Comparison of ENCODE assay signal across 26 mouse cellular contexts in genomic region chr2:29784290-29784689, GRCm38 (mm10). TPM values are rescaled to one million over a fixed set of nuclear protein-coding genes. Genes with fewer than 3 reads are reported as not detected.
"Had no signal": no experiment of that assay in that cellular context is flagged by ENCODE, and none has a peak within 500 bp of the region (broad histone marks: within the 10 kb centered on the region; RNA-seq: fewer than 3 reads in every experiment).

No protein-coding gene starts in this region.

- H3K9me3 ChIP-seq: liver, embryonic 15.5 days; stomach, embryonic 15.5 days had no signal

- H3K4me2 ChIP-seq: limb, embryonic 13.5 days; liver, embryonic 12.5 days; liver, embryonic 15.5 days; midbrain, embryonic 11.5 days; stomach, embryonic 15.5 days had no signal

- DNase-seq: kidney, adult 18-20 months; kidney, adult 9 months; kidney, postnatal 14 days; layer of hippocampus, adult 9-11 months; liver; midbrain, embryonic 14.5 days; retina, postnatal 1 day; right cerebral cortex, postnatal 25 days; spleen, adult 18-20 months; thymus, adult 2 months; thymus, postnatal 14 days; thymus, postnatal 4 days had no signal

- H3K27me3 ChIP-seq: limb, embryonic 13.5 days; liver, embryonic 12.5 days; liver, embryonic 15.5 days; stomach, embryonic 15.5 days had no signal

- ATAC-seq: inflammation-experienced regulatory T-cells, adult 6 months; intestine, embryonic 16.5 days; liver, embryonic 12.5 days had no signal

- H3K27ac ChIP-seq: layer of hippocampus, adult 2 months; limb, embryonic 10.5 days; limb, embryonic 13.5 days; liver, embryonic 12.5 days; liver, embryonic 15.5 days; stomach, embryonic 15.5 days had no signal

- H3K9ac ChIP-seq: limb, embryonic 13.5 days; liver, embryonic 12.5 days; liver, embryonic 15.5 days; stomach, embryonic 15.5 days had no signal

- H3K4me3 ChIP-seq: layer of hippocampus, adult 2 months; limb, embryonic 10.5 days; limb, embryonic 13.5 days; liver, embryonic 12.5 days; liver, embryonic 15.5 days; stomach, embryonic 15.5 days had no signal

RNA-seq across cellular contexts. Expression of gene Gm13547, which starts 25.2 kb away (rescaled TPM):
- polyA plus RNA-seq: inflammation-experienced regulatory T-cells, adult 6 months; intestine, embryonic 16.5 days; kidney, embryonic 16.5 days; large intestine, adult 2 months; liver, embryonic 12.5 days; liver, embryonic 15.5 days; midbrain, embryonic 11.5 days; midbrain, embryonic 14.5 days; midbrain, postnatal 0 days; neural tube, embryonic 11.5 days; neural tube, embryonic 14.5 days; stomach, embryonic 15.5 days; thymus, adult 2 months had no signal

RNA-seq across cellular contexts. Expression of gene Gm13420, which starts 32.8 kb away (rescaled TPM):
- polyA plus RNA-seq: inflammation-experienced regulatory T-cells, adult 6 months; limb, embryonic 13.5 days; midbrain, embryonic 11.5 days; midbrain, embryonic 14.5 days; neural tube, embryonic 11.5 days had no signal
